Mouse (Mus musculus) thymus, adult 2 months (tissue): ENCODE measurements at regions not wholly inside any gene's neighbourhood (a gene's known extent, or its start where the extent isn't known, plus 50 kb on each side); places are given as distances from the start of the nearest gene placed in this dataset.

ENCODE experiments used
- CTCF ChIP-seq: fragments of 200-500 bp; IDR thresholded peaks from 2 replicates; pipeline ENCODE4 v1.5.1; 2012; ENCODE audit warnings: mild to moderate bottlenecking, control low read depth, low read length, moderate library complexity, borderline replicate concordance; ENCODE audit not compliant: control insufficient read depth, poor library complexity, insufficient read depth; ENCODE audit errors: extremely low read depth
- POLR2A ChIP-seq: fragments of 200-500 bp; IDR thresholded peaks from 2 replicates; pipeline ENCODE4 v1.6.1; 2012; ENCODE audit warnings: mild to moderate bottlenecking, low read length, control low read depth, moderate library complexity; ENCODE audit not compliant: control insufficient read depth, poor library complexity, insufficient read depth; ENCODE audit errors: extremely low read depth

DNA sequence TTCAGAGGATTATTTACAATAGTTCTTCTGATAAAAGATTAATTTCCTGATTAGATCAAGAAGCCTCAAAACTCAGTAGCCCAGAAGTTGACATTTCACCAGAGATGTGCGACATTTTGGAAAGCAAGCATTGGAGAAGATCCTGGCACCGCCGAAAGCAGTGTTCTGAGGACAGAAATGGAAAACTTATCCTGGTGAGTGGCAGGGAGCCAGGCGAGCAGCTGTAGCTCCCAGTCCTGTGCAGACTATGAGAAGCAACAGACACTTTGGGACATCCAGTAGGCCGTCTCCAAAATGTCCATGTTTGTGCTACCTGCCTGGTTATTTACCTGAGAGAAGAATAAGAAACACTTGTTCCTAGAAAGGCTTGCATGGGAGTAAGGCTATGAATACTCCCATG is 202.1 kb upstream of the Elac2 start:
- TF ChIP-seq POLR2A = no peak
- no peak for TF ChIP-seq CTCF
